Mouse (Mus musculus) forebrain, embryonic 14.5 days (tissue): ENCODE data around the gene Tpmt. TPM values are rescaled to one million over a fixed set of nuclear protein-coding genes. Genes with fewer than 3 reads are reported as not detected.

Source experiments
- ATAC-seq: fragments of 200-750 bp; cut with Nextera tagmentation; 2 replicates; pipeline ENCODE4 v1.8.0; 2017; ENCODE audit warnings: mild to moderate bottlenecking, moderate library complexity
- DNase-seq: peaks from one replicate; pipeline ENCODE4 v3.0.0-alpha.2; 2015; ENCODE audit warnings: low spot score
- H3K27ac ChIP-seq: fragments of 300-500 bp; sonication (generic); 2 replicates; pipeline ENCODE4 v1.5.1; 2014; ENCODE audit warnings: low read depth, mild to moderate bottlenecking, control low read depth, low read length, moderate library complexity
- H3K27me3 ChIP-seq: fragments of 300-500 bp; sonication (generic); replicated peaks from 2 replicates; pipeline ENCODE4 v1.6.1; 2014; ENCODE audit warnings: low read length, control low read depth, mixed read lengths; ENCODE audit not compliant: control insufficient read depth, insufficient read depth
- H3K36me3 ChIP-seq: fragments of 300-500 bp; sonication (generic); 2 replicates; pipeline ENCODE4 v1.6.1; 2014; ENCODE audit warnings: low read length, control low read depth; ENCODE audit not compliant: control insufficient read depth, insufficient read depth
- H3K4me1 ChIP-seq: fragments of 300-500 bp; sonication (generic); 2 replicates; pipeline ENCODE4 v1.6.1; 2014; ENCODE audit warnings: antibody characterized with exemption, low read length, control low read depth; ENCODE audit not compliant: control insufficient read depth, insufficient read depth
- H3K4me2 ChIP-seq: fragments of 300-500 bp; sonication (generic); 2 replicates; pipeline ENCODE4 v1.6.1; 2014; ENCODE audit warnings: mild to moderate bottlenecking, control low read depth, low read length
- H3K4me3 ChIP-seq: fragments of 300-500 bp; sonication (generic); 2 replicates; pipeline ENCODE4 v1.5.1; 2014; ENCODE audit warnings: low read depth, low read length, control low read depth
- H3K9ac ChIP-seq: fragments of 300-500 bp; sonication (generic); 2 replicates; pipeline ENCODE4 v1.6.1; 2014; ENCODE audit warnings: mild to moderate bottlenecking, low read length, control low read depth, moderate library complexity
- H3K9me3 ChIP-seq: fragments of 300-500 bp; sonication (generic); replicated peaks from 2 replicates; pipeline ENCODE4 v1.6.1; 2016; ENCODE audit warnings: low read length, control low read depth, mixed read lengths; ENCODE audit not compliant: control insufficient read depth
- WGBS: fragments of 180-500 bp; shearing (Covaris S2); extraction: QIAGEN DNeasy Blood & Tissue Kit; methylation state at CpG from one replicate; pipeline ENCODE4 v1.1.7; 2014; 5-methylcytosine and 5-hydroxymethylcytosine counted together
- polyA plus RNA-seq: library from polyadenylated mRNA; unstranded; fragments of >200 nt; fragmentation: Nextera tagmentation; extraction: Ambion mirVana; gene quantifications from 2 replicates; pipeline ENCODE4 v1.2.1, GENCODE M21; 2014

Gene Tpmt
- polyA plus RNA-seq, 1 experiment from 2014 or later, result 29.1 TPM

DNA sequence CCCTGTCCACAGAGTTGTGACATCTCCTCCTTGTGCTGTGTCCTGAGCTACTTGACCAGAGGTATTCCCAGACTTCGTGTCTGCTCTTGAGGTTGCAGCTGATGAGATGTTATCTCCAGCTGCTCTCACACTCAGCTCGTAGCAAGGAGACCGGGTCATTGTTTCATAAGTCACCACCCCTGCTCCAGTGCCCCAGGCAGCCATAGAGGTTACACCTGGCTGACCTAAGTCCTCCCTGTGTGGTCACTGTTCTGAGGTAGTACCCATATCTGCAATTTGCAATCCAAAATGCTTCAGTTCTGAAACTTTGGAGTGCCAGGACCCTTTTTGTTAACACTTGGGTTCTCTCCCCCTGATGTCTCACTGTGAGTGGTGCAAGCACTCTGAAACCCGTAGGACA lies 5.5 kb upstream of the Tpmt start:
- no peak for DNase-seq
- H3K4me1 ChIP-seq, result 0 out of 2 replicates have a peak, but pooled peaks cover 2% of the 10 kb centered on the region
- ATAC-seq, result no peak
- H3K27ac ChIP-seq, result no peak overlapping the region
- no peaks in the 10 kb centered on the region for H3K9me3 ChIP-seq
- no peak overlapping the region for H3K4me3 ChIP-seq
- H3K27me3 ChIP-seq, result no peaks in the 10 kb centered on the region
- no peak overlapping the region for H3K4me2 ChIP-seq
- WGBS, result 90% methylated on average over 4 of the region's 4 CpGs
- H3K9ac ChIP-seq, result no peak overlapping the region
- peaks cover 51% of the 10 kb centered on the region for H3K36me3 ChIP-seq

DNA sequence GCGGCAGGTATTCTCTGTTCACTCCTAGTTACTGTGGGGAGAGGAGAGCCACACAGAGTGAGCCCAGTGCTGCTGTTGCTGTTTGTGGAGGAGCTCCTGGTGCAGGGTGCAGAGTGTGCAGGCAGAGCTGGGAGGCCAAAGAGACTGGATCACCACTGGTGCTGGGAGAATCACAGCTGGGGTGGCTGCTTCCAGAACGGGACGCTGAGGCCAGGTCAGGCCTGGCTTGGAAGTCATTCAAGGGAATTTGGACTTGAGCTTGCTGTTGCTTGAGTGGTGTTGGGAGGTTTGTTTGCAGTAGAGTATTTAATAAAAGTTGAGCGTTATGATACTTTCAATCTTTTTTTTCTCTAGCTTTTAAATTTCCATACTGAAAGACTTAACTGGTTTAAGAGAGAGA lies 3.5 kb upstream of the Tpmt start:
- ATAC-seq (no peak), DNase-seq (no peak)
- no peaks in the 10 kb centered on the region for H3K27me3 ChIP-seq
- peaks cover 5% of the 10 kb centered on the region for H3K4me1 ChIP-seq
- no peak overlapping the region for H3K4me2 ChIP-seq
- H3K36me3 ChIP-seq, result peaks cover 42% of the 10 kb centered on the region
- H3K27ac ChIP-seq, result no peak overlapping the region
- 91% methylated on average over 4 of the region's 4 CpGs for WGBS
- no peak overlapping the region for H3K9ac ChIP-seq
- H3K9me3 ChIP-seq, result no peaks in the 10 kb centered on the region
- no peak overlapping the region for H3K4me3 ChIP-seq

DNA sequence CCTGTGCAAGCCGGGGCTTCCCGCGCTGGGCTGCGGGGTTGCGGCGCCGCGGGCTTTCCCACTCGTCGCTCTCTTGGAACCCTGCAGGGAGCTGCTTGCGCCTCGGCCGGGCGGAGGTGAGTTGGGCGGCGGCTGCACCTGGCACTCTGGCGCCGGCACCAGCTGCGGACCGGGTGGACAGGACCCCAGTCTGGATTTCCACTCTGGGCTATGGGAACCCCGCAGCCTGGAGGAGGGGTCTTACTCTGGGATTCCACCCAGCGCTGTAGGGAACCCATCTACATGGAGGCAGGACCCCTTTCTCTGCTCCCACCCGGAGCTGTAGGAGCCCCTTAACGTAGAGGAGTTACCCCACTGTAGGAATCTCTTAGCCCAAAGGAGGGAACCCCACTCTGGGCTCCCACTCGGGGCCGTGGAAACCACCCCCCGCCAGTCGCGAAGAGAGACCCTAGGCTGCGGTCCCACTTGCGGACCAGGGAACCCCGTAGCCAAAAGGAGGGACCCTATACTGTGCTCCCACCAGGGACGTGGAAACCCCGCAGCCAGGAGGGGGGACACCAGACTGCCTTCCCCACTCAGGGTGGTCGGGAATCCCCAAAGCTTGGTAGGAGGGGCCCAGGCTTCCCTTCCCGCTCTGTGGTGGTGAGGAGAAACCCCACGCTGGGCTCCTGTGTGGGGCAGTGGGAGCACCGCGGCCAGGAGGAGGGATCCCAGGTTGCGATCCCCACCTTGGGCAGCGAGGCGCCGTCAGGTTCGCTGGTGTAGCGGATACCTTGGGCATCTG lies 512 bp downstream of the Tpmt start:
- peaks cover 5% of the 10 kb centered on the region; the same call in 1 of the 2 replicates for H3K36me3 ChIP-seq
- ATAC-seq (peak; percentile 45), DNase-seq (peak; percentile 13)
- H3K27me3 ChIP-seq, result no peaks in the 10 kb centered on the region
- H3K4me3 ChIP-seq, result peak overlapping the region; percentile 87
- H3K4me1 ChIP-seq, result peaks cover 10% of the 10 kb centered on the region
- H3K9me3 ChIP-seq, result no peaks in the 10 kb centered on the region
- H3K27ac ChIP-seq, result peak overlapping the region; percentile 63
- H3K9ac ChIP-seq, result peak overlapping the region; percentile 79
- under 1% methylated on average over 44 of the region's 45 CpGs for WGBS
- H3K4me2 ChIP-seq, result peak overlapping the region; percentile 98

DNA sequence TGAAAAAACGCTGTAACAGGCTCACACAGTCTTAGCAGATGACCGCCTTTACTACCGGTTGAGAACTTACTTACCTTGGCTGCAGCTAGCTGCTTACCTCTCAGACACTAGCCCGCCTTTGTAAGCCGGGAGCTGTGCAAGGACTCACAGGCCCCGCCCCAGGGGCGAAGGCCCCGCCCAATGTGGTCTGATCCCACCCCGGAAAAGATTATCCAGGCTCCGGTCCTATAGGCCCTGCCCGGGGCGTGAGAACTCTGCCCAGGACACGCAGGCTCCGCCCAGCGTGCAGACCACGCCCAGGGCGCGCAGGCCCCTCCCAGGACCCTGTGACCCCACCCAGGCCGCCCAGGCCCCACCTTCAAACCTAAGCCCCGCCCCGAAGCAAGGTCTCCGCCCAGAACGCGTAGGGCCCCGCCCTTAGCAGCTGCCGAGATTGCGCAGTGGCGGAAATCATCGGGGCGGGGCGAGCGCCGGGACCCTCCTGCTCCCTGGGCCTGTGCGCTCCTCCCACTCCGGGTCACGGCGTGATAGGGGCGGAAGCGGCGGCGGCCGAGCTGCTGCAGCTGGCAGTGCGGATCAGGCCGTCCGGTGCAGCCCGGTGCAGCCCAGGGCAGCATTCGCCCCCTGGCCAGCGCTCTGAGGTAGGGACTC lies 1.4 kb downstream of the Tpmt start, which contains the start of gene Kdm1b:
Kdm1b (plus strand) TSS at position 470 of the 651 bp plus-strand sequence.
- Histone ChIP-seq H3K27me3 (no peaks in the 10 kb centered on the region), H3K9ac (peak within 1 kb of the TSS; percentile 79), H3K9me3 (no peaks in the 10 kb centered on the region), H3K36me3 (0 out of 2 replicates have a peak, but pooled peaks cover 2% of the 10 kb centered on the region), H3K4me3 (peak within 1 kb of the TSS; percentile 87), H3K4me1 (peaks cover 10% of the 10 kb centered on the region), H3K27ac (peak within 1 kb of the TSS; percentile 63), H3K4me2 (peak within 1 kb of the TSS; percentile 98)
- WGBS, result 2% methylated on average over 48 of the region's 48 CpGs
- ATAC-seq (peak; percentile 95), DNase-seq (peak; percentile 97)

DNA sequence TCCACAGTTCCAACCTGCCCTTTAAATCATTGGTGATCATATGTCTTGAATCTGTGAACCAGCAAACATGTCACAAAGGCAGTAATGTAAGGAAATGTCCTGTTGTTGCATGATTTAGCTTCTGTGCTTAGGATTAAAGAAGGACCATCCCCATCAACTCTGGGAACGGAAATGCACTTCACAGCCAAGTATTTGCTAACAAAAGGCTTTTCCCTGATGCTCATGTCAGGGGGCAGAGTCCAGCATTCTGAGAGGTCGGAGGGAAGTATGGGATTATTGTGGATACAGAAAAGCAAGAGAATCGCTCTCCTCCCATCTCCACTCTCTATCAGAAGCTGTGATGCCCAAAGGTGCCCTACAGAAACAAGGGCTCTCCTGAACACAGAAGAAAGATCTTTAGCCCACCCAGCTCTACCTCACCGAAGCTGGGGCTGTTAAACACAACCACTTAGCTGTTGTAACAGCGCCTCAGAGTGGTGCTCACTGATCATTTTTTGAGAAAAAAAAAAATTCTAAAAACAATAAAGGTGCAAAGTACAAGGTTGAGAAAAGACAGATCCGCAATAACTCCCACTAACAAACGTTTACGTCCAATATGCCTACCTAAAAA lies 2.4 kb downstream of the Tpmt start:
- 0 out of 2 replicates have a peak, but pooled peaks cover 3% of the 10 kb centered on the region for H3K36me3 ChIP-seq
- WGBS, result 39% methylated on average over 8 of the region's 8 CpGs
- peak overlapping the region; percentile 79; the same call in 1 of the 2 replicates for H3K9ac ChIP-seq
- no peaks in the 10 kb centered on the region for H3K9me3 ChIP-seq
- no peak for ATAC-seq
- DNase-seq, result peak; percentile 51
- no peak overlapping the region for H3K27ac ChIP-seq
- H3K4me3 ChIP-seq, result peak overlapping the region; percentile 87
- H3K4me2 ChIP-seq, result peak overlapping the region; percentile 98
- peaks cover 10% of the 10 kb centered on the region for H3K4me1 ChIP-seq
- no peaks in the 10 kb centered on the region for H3K27me3 ChIP-seq

DNA sequence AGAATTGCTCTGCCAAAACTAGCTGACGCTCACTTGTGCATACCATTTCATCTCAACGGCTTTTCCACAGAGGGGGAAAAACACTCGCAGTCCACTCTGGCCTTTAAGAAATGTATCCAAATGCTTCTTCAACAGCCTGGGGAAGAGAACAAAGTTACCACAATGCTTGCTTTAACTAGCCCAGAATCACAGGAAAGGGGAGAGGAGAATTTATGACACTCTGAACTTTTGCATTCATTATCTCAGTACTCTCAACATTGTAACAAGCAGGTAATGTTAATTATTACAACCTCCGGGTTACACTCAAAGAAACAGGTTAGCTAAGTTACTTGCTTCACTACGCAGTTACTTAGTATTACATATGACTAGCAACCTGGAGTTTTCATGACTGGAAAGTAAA lies 4.5 kb downstream of the Tpmt start:
- 0 out of 2 replicates have a peak, but pooled peaks cover 3% of the 10 kb centered on the region for H3K36me3 ChIP-seq
- H3K27ac ChIP-seq, result no peak overlapping the region
- H3K9me3 ChIP-seq, result no peaks in the 10 kb centered on the region
- 93% methylated on average over 5 of the region's 5 CpGs for WGBS
- no peak overlapping the region for H3K4me3 ChIP-seq
- peaks cover 10% of the 10 kb centered on the region for H3K4me1 ChIP-seq
- no peak overlapping the region for H3K4me2 ChIP-seq
- H3K27me3 ChIP-seq, result no peaks in the 10 kb centered on the region
- ATAC-seq, result no peak
- H3K9ac ChIP-seq, result no peak overlapping the region
- no peak for DNase-seq

DNA sequence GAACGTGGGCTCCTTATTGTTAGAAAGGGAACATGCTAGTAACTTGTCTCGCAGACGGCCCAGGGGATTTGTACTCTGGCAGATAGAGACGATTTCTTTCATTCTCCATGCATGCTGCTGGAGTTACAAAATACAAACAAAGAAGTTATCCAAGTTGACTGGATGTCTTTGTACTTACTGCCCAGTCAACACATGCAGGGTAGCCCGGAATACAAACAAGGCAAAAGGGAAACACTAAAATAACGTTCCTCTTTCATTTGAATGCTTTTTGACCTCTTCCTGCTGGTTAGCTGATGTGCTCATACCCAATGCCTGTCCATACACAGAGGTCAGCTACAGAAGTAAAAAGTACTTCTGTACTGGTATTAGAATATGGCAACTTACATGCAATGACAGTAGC lies 6.6 kb downstream of the Tpmt start:
- no peak for DNase-seq

DNA sequence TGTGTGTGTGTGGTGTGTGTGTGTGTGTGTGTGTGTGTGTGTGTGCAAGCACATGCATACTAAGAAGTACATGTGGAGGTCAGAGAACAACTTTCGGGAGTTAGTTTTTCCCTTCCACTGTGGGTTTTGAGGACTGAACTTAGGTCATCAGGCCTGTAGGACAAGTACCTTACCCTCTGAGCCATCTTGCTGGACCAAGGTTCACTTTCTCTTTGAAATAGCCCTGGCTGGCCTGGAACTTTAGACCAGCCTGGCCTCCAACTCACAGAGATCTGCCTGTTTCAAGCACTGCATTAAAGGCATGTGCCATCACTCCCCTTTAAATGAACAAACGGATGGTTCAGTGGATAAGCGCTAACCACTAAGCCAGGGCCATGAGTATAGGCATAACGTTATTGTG lies 10.9 kb downstream of the Tpmt start:
- no peaks in the 10 kb centered on the region for H3K4me1 ChIP-seq
- no peak overlapping the region for H3K4me2 ChIP-seq
- WGBS, result 90% methylated on average over 4 of the region's 4 CpGs
- H3K9ac ChIP-seq, result no peak overlapping the region
- no peak overlapping the region for H3K4me3 ChIP-seq
- ATAC-seq (no peak), DNase-seq (no peak)
- H3K27ac ChIP-seq, result no peak overlapping the region
- peaks cover 3% of the 10 kb centered on the region; the same call in 1 of the 2 replicates for H3K36me3 ChIP-seq
- H3K27me3 ChIP-seq, result no peaks in the 10 kb centered on the region
- H3K9me3 ChIP-seq, result no peaks in the 10 kb centered on the region

More for the DNA sequence above, 6.6 kb downstream of the Tpmt start:
- 81% methylated on average over 6 of the region's 6 CpGs for WGBS
- no peak overlapping the region for H3K4me2 ChIP-seq
- no peak overlapping the region for H3K27ac ChIP-seq
- H3K36me3 ChIP-seq, result 0 out of 2 replicates have a peak, but pooled peaks cover 3% of the 10 kb centered on the region
- peaks cover 5% of the 10 kb centered on the region; the same call in 1 of the 2 replicates for H3K4me1 ChIP-seq
- no peaks in the 10 kb centered on the region for H3K9me3 ChIP-seq
- no peak for ATAC-seq
- H3K9ac ChIP-seq, result no peak overlapping the region
- no peak overlapping the region for H3K4me3 ChIP-seq
- no peaks in the 10 kb centered on the region for H3K27me3 ChIP-seq
